ENCODE assay signal across 8 mouse cellular contexts in genomic region chr11:106818341-106818740, GRCm38 (mm10). TPM values are rescaled to one million over a fixed set of nuclear protein-coding genes. Genes with fewer than 3 reads are reported as not detected.
A peak's percentile ranks its signal among the peaks of the same experiment; 100 is the strongest.
DNase-seq lines count a peak whose midpoint lies in the region; ATAC-seq and TF ChIP-seq lines count a peak whose summit lies in the region.
"Had no signal": no experiment of that assay in that cellular context is flagged by ENCODE, and none has a peak within 500 bp of the region (broad histone marks: within the 10 kb centered on the region; RNA-seq: fewer than 3 reads in every experiment).

No protein-coding gene starts in this region.

- WGBS in heart, embryonic 16.5 days, result 15% methylated on average over 9 of the region's 9 CpGs
- WGBS in hindbrain, embryonic 15.5 days, result 46% methylated on average over 9 of the region's 9 CpGs
- WGBS in olfactory bulb, adult 2 months, result 5% methylated on average over 9 of the region's 9 CpGs

- no peak; the same call in 1 of the 2 replicates for ATAC-seq in heart, embryonic 16.5 days (replicated peaks; ENCODE audit: extremely low read depth, insufficient read depth, low FRiP score)
- peak; percentile 84; the same call in 1 of the 2 replicates for ATAC-seq in hindbrain, embryonic 15.5 days (ENCODE audit: low FRiP score, low read depth)

- H3K36me3 ChIP-seq in heart, embryonic 16.5 days (ENCODE audit: control insufficient read depth, insufficient read depth), result peaks cover 39% of the 10 kb centered on the region
- H3K36me3 ChIP-seq in hindbrain, embryonic 15.5 days, result peaks cover 52% of the 10 kb centered on the region

- H3K4me3 ChIP-seq in heart, embryonic 16.5 days (ENCODE audit: low read length), result no peak overlapping the region
- H3K4me3 ChIP-seq in hindbrain, embryonic 15.5 days, result no peak overlapping the region
- H3K4me3 ChIP-seq in olfactory bulb, adult 2 months (ENCODE audit: insufficient read depth, low read depth, low read length), result no peak overlapping the region
- H3K4me3 ChIP-seq: liver, embryonic 13.5 days had no signal

- DNase-seq in heart, adult 8-10 months (ENCODE audit: low spot score), result no peak
- peak; percentile 71 for DNase-seq in retina, postnatal 1 day
- DNase-seq in retina, embryonic 14.5 days (ENCODE audit: low spot score), result no peak
- no peak for DNase-seq in c-Kit-positive CD71-positive TER-119-positive erythroid progenitor cells, embryonic 14.5 days (ENCODE audit: low spot score)
- DNase-seq: liver, embryonic 13.5 days had no signal

- peaks cover 33% of the 10 kb centered on the region for H3K4me1 ChIP-seq in heart, embryonic 16.5 days (ENCODE audit: control insufficient read depth, insufficient read depth, low read length)
- peaks cover 15% of the 10 kb centered on the region for H3K4me1 ChIP-seq in hindbrain, embryonic 15.5 days (replicated peaks)
- H3K4me1 ChIP-seq in olfactory bulb, adult 2 months (ENCODE audit: control insufficient read depth, insufficient read depth, low read length), result peaks cover 16% of the 10 kb centered on the region
- H3K4me1 ChIP-seq: liver, embryonic 13.5 days had no signal

- no peak for TF ChIP-seq CTCF in olfactory bulb, adult 2 months (IDR thresholded peaks at IDR 0.05; ENCODE audit: insufficient read depth, low read depth, low read length)

- no peak overlapping the region for H3K9ac ChIP-seq in heart, embryonic 16.5 days (ENCODE audit: low read length)
- no peak overlapping the region for H3K9ac ChIP-seq in hindbrain, embryonic 15.5 days
- H3K9ac ChIP-seq: liver, embryonic 13.5 days had no signal

- H3K4me2 ChIP-seq in heart, embryonic 16.5 days (ENCODE audit: low read depth, low read length), result peak overlapping the region; percentile 41
- H3K4me2 ChIP-seq in hindbrain, embryonic 15.5 days, result no peak overlapping the region
- H3K4me2 ChIP-seq: liver, embryonic 13.5 days had no signal

- peak overlapping the region; percentile 30; the same call in 1 of the 2 replicates for H3K27ac ChIP-seq in heart, embryonic 16.5 days (ENCODE audit: low read length)
- peak overlapping the region; percentile 56 for H3K27ac ChIP-seq in hindbrain, embryonic 15.5 days (replicated peaks)
- peak overlapping the region; percentile 73 for H3K27ac ChIP-seq in olfactory bulb, adult 2 months (ENCODE audit: insufficient read depth, low read depth, low read length)
- H3K27ac ChIP-seq: liver, embryonic 13.5 days had no signal

- TF ChIP-seq POLR2A in olfactory bulb, adult 2 months (IDR thresholded peaks at IDR 0.05; ENCODE audit: insufficient read depth, low read depth, low read length), result no peak

- no peaks in the 10 kb centered on the region for H3K9me3 ChIP-seq in heart, embryonic 16.5 days (replicated peaks; ENCODE audit: control insufficient read depth, low read length)
- no peaks in the 10 kb centered on the region for H3K9me3 ChIP-seq in hindbrain, embryonic 15.5 days
- H3K9me3 ChIP-seq: liver, embryonic 13.5 days had no signal

- no peaks in the 10 kb centered on the region for H3K27me3 ChIP-seq in heart, embryonic 16.5 days (ENCODE audit: control insufficient read depth, insufficient read depth, low read length)
- no peaks in the 10 kb centered on the region for H3K27me3 ChIP-seq in hindbrain, embryonic 15.5 days
- H3K27me3 ChIP-seq: liver, embryonic 13.5 days had no signal

RNA-seq across cellular contexts. Expression of gene Cep95, which starts 29.3 kb away (rescaled TPM):
- polyA plus RNA-seq in heart, embryonic 16.5 days (2015; fragmentation: Nextera tagmentation; extraction: Ambion mirVana), result 14.2 and 15.1 TPM in 2 replicates
- total RNA-seq in heart, adult 8-10 months (2022), result 1 to 10 TPM; 3.3 to 6.1 (median 5.3) TPM
- polyA plus RNA-seq in hindbrain, embryonic 15.5 days (2015; fragmentation: Nextera tagmentation; extraction: Ambion mirVana), result 14.0 and 16.1 TPM in 2 replicates
- polyA plus RNA-seq in olfactory bulb, adult 2 months (2012; ENCODE audit: insufficient read depth, insufficient read length, low replicate concordance, missing spikeins), result not detected in 2 replicates

RNA-seq across cellular contexts. Expression of gene Ddx5, which starts 29.4 kb away (rescaled TPM):
- polyA plus RNA-seq in heart, embryonic 16.5 days (2015; fragmentation: Nextera tagmentation; extraction: Ambion mirVana), result 213 and 237 TPM in 2 replicates
- total RNA-seq in heart, adult 8-10 months (2022), result 100 to 1,000 TPM; 247 to 395 (median 323) TPM
- polyA plus RNA-seq in hindbrain, embryonic 15.5 days (2015; fragmentation: Nextera tagmentation; extraction: Ambion mirVana), result 340 and 351 TPM in 2 replicates
- polyA plus RNA-seq in olfactory bulb, adult 2 months (2012; ENCODE audit: insufficient read depth, insufficient read length, low replicate concordance, missing spikeins), result 601 and 983 TPM in 2 replicates

RNA-seq across cellular contexts. Expression of gene Polg2, which starts 39.0 kb away (rescaled TPM):
- polyA plus RNA-seq in heart, embryonic 16.5 days (2015; fragmentation: Nextera tagmentation; extraction: Ambion mirVana), result 6.4 and 7.8 TPM in 2 replicates
- total RNA-seq in heart, adult 8-10 months (2022), result 1 to 10 TPM; 4.2 to 4.9 (median 4.6) TPM
- 8.4 and 8.8 TPM in 2 replicates for polyA plus RNA-seq in hindbrain, embryonic 15.5 days (2015; fragmentation: Nextera tagmentation; extraction: Ambion mirVana)
- not detected in 2 replicates for polyA plus RNA-seq in olfactory bulb, adult 2 months (2012; ENCODE audit: insufficient read depth, insufficient read length, low replicate concordance, missing spikeins)

Comparison
In these comparisons a context has a peak if more than half of its experiments do, and no peak if none do; other contexts are left out.
1. RNA of gene Cep95, which starts 29.3 kb away (polyA plus RNA-seq): 14.2 to 15.1 TPM in heart, embryonic 16.5 days and 14.0 to 16.1 TPM in hindbrain, embryonic 15.5 days; not detected in olfactory bulb, adult 2 months; every median in the first group is over 10 times any median in the second.
2. Peak in every context shown above with its lines, with median percentiles within 50 percentile points of each other: H3K27ac ChIP-seq.